Mouse (Mus musculus) ES-Bruce4 (cell line): Measurements from ENCODE around the gene Ldah. TPM values are rescaled to one million over a fixed set of nuclear protein-coding genes. Genes with fewer than 3 reads are reported as not detected.

ENCODE experiments used
- H3K27ac ChIP-seq: 2 replicates; pipeline ENCODE4 v1.5.1; 2012; ENCODE audit warnings: low read length, inconsistent platforms; ENCODE audit not compliant: insufficient read depth
- H3K27me3 ChIP-seq: 2 replicates; pipeline ENCODE4 v1.6.1; 2012; ENCODE audit warnings: mild to moderate bottlenecking, low read length, inconsistent platforms; ENCODE audit not compliant: control insufficient read depth, poor library complexity, insufficient read depth, severe bottlenecking
- H3K36me3 ChIP-seq: 2 replicates; pipeline ENCODE4 v1.6.1; 2012; ENCODE audit warnings: inconsistent platforms, mild to moderate bottlenecking, low read length, moderate library complexity; ENCODE audit not compliant: control insufficient read depth, poor library complexity, insufficient read depth, severe bottlenecking
- H3K4me1 ChIP-seq: one replicate; pipeline ENCODE4 v1.8.1; 2011; ENCODE audit warnings: low read length; ENCODE audit not compliant: control insufficient read depth, insufficient read depth
- H3K4me3 ChIP-seq: 2 replicates; pipeline ENCODE4 v1.5.1; 2011; ENCODE audit warnings: low read depth, mild to moderate bottlenecking, low read length
- H3K9ac ChIP-seq: 2 replicates; pipeline ENCODE4 v1.6.1; 2012; ENCODE audit warnings: low read depth, mild to moderate bottlenecking, inconsistent platforms; ENCODE audit not compliant: poor library complexity, severe bottlenecking
- H3K9me3 ChIP-seq: replicated peaks from 2 replicates; pipeline ENCODE4 v1.6.1; 2012; ENCODE audit warnings: mild to moderate bottlenecking, low read length, inconsistent platforms; ENCODE audit not compliant: control insufficient read depth, poor library complexity, insufficient read depth, severe bottlenecking
- CTCF ChIP-seq: IDR thresholded peaks from one replicate; pipeline ENCODE4 v1.8.1; 2011; ENCODE audit warnings: low read depth, low read length
- EP300 ChIP-seq: IDR thresholded peaks from 2 replicates; pipeline ENCODE4 v1.6.1; 2011; ENCODE audit warnings: low read depth, low read length; ENCODE audit not compliant: insufficient read depth
- POLR2A ChIP-seq: IDR thresholded peaks from one replicate; pipeline ENCODE4 v1.8.1; 2011; ENCODE audit warnings: low read length; ENCODE audit not compliant: insufficient read depth
- polyA plus RNA-seq: library from polyadenylated mRNA; stranded (reverse); fragments of >200 nt; gene quantifications from 2 replicates; pipeline ENCODE4 v1.2.4, GENCODE M21; 2011; ENCODE audit warnings: low read depth; ENCODE audit not compliant: missing spikeins, insufficient read depth, insufficient read length

The Ldah gene
- polyA plus RNA-seq, 1 experiment: 57.3 TPM

- H3K9ac ChIP-seq: no peak overlapping the region
These were observed 81.6 kb downstream of the Ldah start for GRCm38 (mm10) chr12:8289499-8289898.

GRCm38 (mm10) chr12:8291157-8291853, 83.4 kb downstream of the Ldah start:
- H3K27ac ChIP-seq: no peak overlapping the region
- no peaks in the 10 kb centered on the region for H3K27me3 ChIP-seq
- no peak overlapping the region for H3K9ac ChIP-seq
- H3K4me1 ChIP-seq: no peaks in the 10 kb centered on the region
- no peaks in the 10 kb centered on the region for H3K36me3 ChIP-seq
- no peak overlapping the region for H3K4me3 ChIP-seq
- TF ChIP-seq EP300 (no peak), CTCF (no peak), POLR2A (no peak)
- no peaks in the 10 kb centered on the region for H3K9me3 ChIP-seq

More at GRCm38 (mm10) chr12:8289499-8289898, 81.6 kb downstream of the Ldah start:
- Histone ChIP-seq H3K27me3 (no peaks in the 10 kb centered on the region), H3K36me3 (no peaks in the 10 kb centered on the region), H3K9me3 (no peaks in the 10 kb centered on the region), H3K4me1 (no peaks in the 10 kb centered on the region), H3K4me3 (no peak overlapping the region), H3K27ac (no peak overlapping the region)
- no peak for TF ChIP-seq POLR2A
- no peak for TF ChIP-seq CTCF
- no peak for TF ChIP-seq EP300

GRCm38 (mm10) chr12:8295307-8295913, 87.5 kb downstream of the Ldah start:
- TF ChIP-seq EP300: no peak
- no peak for TF ChIP-seq POLR2A
- TF ChIP-seq CTCF: no peak
- peaks cover 22% of the 10 kb centered on the region for H3K27me3 ChIP-seq

GRCm38 (mm10) chr12:8296154-8296553, 88.2 kb downstream of the Ldah start:
- H3K27me3 ChIP-seq: peaks cover 29% of the 10 kb centered on the region
- no peak overlapping the region for H3K9ac ChIP-seq
- TF ChIP-seq EP300: no peak
- no peak for TF ChIP-seq POLR2A
- no peak for TF ChIP-seq CTCF

More at GRCm38 (mm10) chr12:8295307-8295913, 87.5 kb downstream of the Ldah start:
- Histone ChIP-seq H3K4me3 (no peak overlapping the region), H3K4me1 (no peaks in the 10 kb centered on the region), H3K27ac (no peak overlapping the region), H3K9me3 (peaks cover 13% of the 10 kb centered on the region), H3K36me3 (no peaks in the 10 kb centered on the region), H3K9ac (no peak overlapping the region)

GRCm38 (mm10) chr12:8297586-8298214, 89.8 kb downstream of the Ldah start:
- peak overlapping the region; percentile 72 for H3K4me3 ChIP-seq
- H3K36me3 ChIP-seq: no peaks in the 10 kb centered on the region
- no peak overlapping the region for H3K27ac ChIP-seq
- peaks cover 31% of the 10 kb centered on the region for H3K27me3 ChIP-seq
- TF ChIP-seq CTCF (no peak), EP300 (no peak), POLR2A (no peak)
- H3K9me3 ChIP-seq: peaks cover 14% of the 10 kb centered on the region
- H3K4me1 ChIP-seq: no peaks in the 10 kb centered on the region
- peak overlapping the region; percentile 47 for H3K9ac ChIP-seq

More at GRCm38 (mm10) chr12:8296154-8296553, 88.2 kb downstream of the Ldah start:
- H3K27ac ChIP-seq: no peak overlapping the region
- no peaks in the 10 kb centered on the region for H3K36me3 ChIP-seq
- H3K4me1 ChIP-seq: no peaks in the 10 kb centered on the region
- peaks cover 14% of the 10 kb centered on the region for H3K9me3 ChIP-seq
- no peak overlapping the region for H3K4me3 ChIP-seq

GRCm38 (mm10) chr12:8298361-8299142, 90.6 kb downstream of the Ldah start:
- Histone ChIP-seq H3K9ac (peak overlapping the region; percentile 47), H3K36me3 (no peaks in the 10 kb centered on the region), H3K9me3 (peaks cover 14% of the 10 kb centered on the region), H3K4me1 (no peaks in the 10 kb centered on the region), H3K27me3 (peaks cover 31% of the 10 kb centered on the region), H3K4me3 (peak overlapping the region; percentile 60), H3K27ac (no peak overlapping the region)
- TF ChIP-seq CTCF (no peak), POLR2A (no peak), EP300 (no peak)
